Mouse (Mus musculus) lung, adult 2 months (tissue): ENCODE data around the gene Gtf2e1.

Experiments
- CTCF ChIP-seq: fragments of 200-500 bp; IDR thresholded peaks from 2 replicates; pipeline ENCODE4 v1.5.1; 2011; ENCODE audit warnings: mild to moderate bottlenecking, low read length, control low read depth; ENCODE audit not compliant: insufficient read depth
- POLR2A ChIP-seq: fragments of 200-500 bp; IDR thresholded peaks from 2 replicates; pipeline ENCODE4 v1.6.1; 2011; ENCODE audit warnings: low read depth, mild to moderate bottlenecking, control low read depth, low read length, borderline replicate concordance; ENCODE audit errors: extremely low read depth

DNA sequence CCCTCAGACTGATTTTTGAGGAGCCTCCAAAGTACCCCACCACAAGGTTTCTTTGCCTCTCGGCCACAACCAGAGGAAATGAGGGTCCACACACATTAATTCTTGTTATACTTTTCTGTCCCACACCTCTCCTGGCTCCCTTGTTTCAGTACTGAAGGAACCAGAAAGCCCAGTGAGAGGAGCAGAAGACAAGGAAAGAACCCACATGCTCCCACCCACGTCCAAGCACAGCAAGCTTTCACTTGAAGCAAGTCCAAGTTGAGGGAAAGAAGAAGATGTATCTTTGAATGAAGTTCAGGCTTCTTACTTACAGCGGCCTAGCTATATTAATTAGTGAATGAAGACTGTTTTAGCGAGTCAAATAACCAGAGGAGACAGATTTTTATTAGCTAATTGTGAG lies 76.7 kb downstream of the Gtf2e1 start:
- TF ChIP-seq CTCF (no peak), POLR2A (no peak)
